Mouse (Mus musculus) bone marrow, adult 2 months (tissue): ENCODE data around the gene Pik3r2. TPM values are rescaled to one million over a fixed set of nuclear protein-coding genes. Genes with fewer than 3 reads are reported as not detected.

Experiments used
- H3K27ac ChIP-seq: fragments of 200-500 bp; 2 replicates; pipeline ENCODE4 v1.5.1; 2012; ENCODE audit warnings: low read depth, mild to moderate bottlenecking, control low read depth, inconsistent platforms, low read length; ENCODE audit not compliant: control insufficient read depth, poor library complexity, insufficient read depth
- H3K4me1 ChIP-seq: fragments of 200-500 bp; 2 replicates; pipeline ENCODE4 v1.6.1; 2011; ENCODE audit warnings: low read length; ENCODE audit not compliant: control insufficient read depth, insufficient read depth
- H3K4me3 ChIP-seq: fragments of 200-500 bp; replicated peaks from 2 replicates; pipeline ENCODE3; 2011; ENCODE audit warnings: mild to moderate bottlenecking, low read depth, low read length, control low read depth; ENCODE audit not compliant: control insufficient read depth
- CTCF ChIP-seq: fragments of 200-500 bp; IDR thresholded peaks from 2 replicates; pipeline ENCODE4 v1.5.1; 2011; ENCODE audit warnings: low read length, control low read depth; ENCODE audit not compliant: control insufficient read depth, insufficient read depth
- POLR2A ChIP-seq: fragments of 200-500 bp; IDR thresholded peaks from 2 replicates; pipeline ENCODE4 v1.6.1; 2011; ENCODE audit warnings: low read depth, mild to moderate bottlenecking, control low read depth, low read length, borderline replicate concordance; ENCODE audit not compliant: control insufficient read depth
- WGBS: fragments of 180-500 bp; shearing (Covaris S2); methylation state at CpG from one replicate; pipeline ENCODE4 v1.1.7; 2018; 5-methylcytosine and 5-hydroxymethylcytosine counted together
- polyA plus RNA-seq: library from polyadenylated mRNA; stranded (reverse); fragments of >200 nt; gene quantifications from 2 replicates; pipeline ENCODE4 v1.2.4, GENCODE M21; 2011; ENCODE audit warnings: low replicate concordance; ENCODE audit not compliant: missing spikeins, insufficient read depth, insufficient read length

Gene Pik3r2
- polyA plus RNA-seq, 1 experiment = 19.5 TPM

DNA sequence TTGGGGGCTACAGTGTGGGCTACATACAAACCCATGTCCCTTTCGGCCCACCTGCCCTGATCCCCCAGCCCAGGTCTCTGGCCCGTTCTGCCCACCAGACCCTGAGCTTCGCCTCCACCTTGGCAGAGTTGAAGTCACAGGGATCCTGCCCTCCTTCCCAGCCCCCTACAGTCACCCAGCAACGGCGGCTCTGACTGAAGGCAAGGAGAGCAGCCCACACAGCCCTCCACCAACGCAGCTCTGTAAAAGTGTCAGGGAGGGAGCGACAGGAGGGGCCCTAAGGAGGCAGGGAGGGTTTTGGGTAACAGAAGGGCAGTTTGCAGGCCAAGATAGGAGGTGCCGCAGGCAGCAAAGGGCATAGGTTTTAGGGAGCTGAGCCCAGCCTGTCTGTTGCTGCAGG, 14.3 kb upstream of the Pik3r2 start:
- WGBS = 26% methylated on average over 8 of the region's 8 CpGs
- TF ChIP-seq CTCF (no peak), POLR2A (no peak)
- peak overlapping the region; percentile 82 for H3K4me3 ChIP-seq
- peaks cover 7% of the 10 kb centered on the region for H3K4me1 ChIP-seq
- peak overlapping the region; percentile 78 for H3K27ac ChIP-seq

DNA sequence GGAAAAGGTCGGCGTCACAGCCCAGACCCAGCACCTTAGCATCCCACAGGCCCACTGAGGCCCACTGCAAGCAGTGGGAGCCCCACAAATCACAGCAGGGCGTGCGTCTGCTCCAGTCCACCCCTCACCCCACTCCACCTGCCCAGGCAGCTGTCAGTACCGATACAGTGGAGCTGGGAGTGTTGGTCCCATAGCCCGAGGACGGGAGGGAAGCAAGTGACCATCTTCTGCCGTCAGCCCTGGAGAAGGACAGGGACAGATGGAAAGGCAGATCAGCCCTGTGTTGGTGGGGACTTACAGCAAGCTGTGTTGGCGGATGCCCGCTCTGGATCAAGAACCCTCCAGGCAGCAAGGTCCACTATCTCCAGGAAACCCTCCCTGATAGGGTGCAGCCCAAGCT, 12.5 kb upstream of the Pik3r2 start:
- H3K4me1 ChIP-seq = peaks cover 7% of the 10 kb centered on the region
- H3K4me3 ChIP-seq = no peak overlapping the region
- TF ChIP-seq POLR2A = peak; percentile 12; the same call in 1 of the 2 replicates
- no peak for TF ChIP-seq CTCF
- no peak overlapping the region for H3K27ac ChIP-seq
- 90% methylated on average over 10 of the region's 10 CpGs for WGBS

DNA sequence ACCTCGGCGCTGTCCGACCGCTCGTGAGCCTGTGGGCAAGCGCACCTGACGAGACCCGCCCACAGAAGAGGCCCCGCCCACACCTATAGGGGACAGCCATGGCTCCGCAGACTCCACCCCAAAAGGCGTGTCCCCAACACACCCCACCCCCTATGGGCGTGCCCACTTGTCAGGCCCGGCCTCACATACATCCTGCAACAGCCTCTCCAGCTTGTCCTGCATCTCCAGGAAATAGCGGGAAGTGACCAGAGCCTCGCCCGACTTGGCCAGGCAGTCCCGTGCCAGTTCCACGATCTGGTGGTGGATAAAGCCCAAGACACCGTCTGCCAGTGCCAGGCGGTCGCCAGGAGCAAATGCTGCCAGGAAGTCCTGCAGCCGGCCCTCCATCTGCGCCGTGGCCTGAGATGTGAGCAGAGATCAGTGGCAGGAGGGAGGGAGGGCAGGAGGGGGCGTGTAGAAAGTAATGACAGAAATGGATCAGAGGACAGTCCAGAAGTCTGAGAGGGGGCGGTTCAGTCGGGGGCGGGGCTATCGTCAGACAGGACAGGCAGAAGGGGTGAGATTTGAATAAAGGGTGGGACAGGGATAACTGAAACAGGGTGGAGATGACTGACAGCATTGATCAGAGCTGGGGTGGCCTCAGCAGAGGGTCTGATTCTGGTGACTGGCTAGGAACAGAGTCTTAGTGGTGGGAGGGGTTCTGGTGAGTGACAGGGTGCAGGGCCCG, 11.6 kb upstream of the Pik3r2 start:
- Histone ChIP-seq H3K27ac (no peak overlapping the region), H3K4me3 (no peak overlapping the region), H3K4me1 (peaks cover 5% of the 10 kb centered on the region)
- 86% methylated on average over 30 of the region's 30 CpGs for WGBS
- TF ChIP-seq POLR2A = no peak
- TF ChIP-seq CTCF = no peak

DNA sequence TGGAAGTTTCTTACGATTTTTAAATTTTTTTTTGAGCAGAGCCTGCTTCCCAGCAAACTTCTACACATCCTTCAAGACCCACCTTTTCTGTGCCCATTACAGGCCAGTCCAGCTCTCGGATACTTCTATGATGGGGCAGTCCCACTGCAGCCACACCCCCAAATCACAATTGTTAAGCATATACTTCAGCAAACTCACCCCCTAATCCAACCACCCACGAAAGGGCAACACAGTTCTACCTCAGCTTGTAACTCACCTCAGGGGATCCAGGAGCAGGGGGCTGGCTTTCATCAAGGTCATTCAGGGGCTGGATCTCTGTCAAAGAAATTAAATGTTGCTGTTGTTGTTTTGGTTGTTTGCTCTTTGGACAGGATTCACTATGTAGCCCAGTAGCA, 10.5 kb upstream of the Pik3r2 start:
- Histone ChIP-seq H3K4me3 (no peak overlapping the region), H3K27ac (no peak overlapping the region), H3K4me1 (no peaks in the 10 kb centered on the region; the same call in 1 of the 2 replicates)
- WGBS = 82% methylated on average over 3 of the region's 3 CpGs
- no peak for TF ChIP-seq CTCF
- TF ChIP-seq POLR2A = no peak

DNA sequence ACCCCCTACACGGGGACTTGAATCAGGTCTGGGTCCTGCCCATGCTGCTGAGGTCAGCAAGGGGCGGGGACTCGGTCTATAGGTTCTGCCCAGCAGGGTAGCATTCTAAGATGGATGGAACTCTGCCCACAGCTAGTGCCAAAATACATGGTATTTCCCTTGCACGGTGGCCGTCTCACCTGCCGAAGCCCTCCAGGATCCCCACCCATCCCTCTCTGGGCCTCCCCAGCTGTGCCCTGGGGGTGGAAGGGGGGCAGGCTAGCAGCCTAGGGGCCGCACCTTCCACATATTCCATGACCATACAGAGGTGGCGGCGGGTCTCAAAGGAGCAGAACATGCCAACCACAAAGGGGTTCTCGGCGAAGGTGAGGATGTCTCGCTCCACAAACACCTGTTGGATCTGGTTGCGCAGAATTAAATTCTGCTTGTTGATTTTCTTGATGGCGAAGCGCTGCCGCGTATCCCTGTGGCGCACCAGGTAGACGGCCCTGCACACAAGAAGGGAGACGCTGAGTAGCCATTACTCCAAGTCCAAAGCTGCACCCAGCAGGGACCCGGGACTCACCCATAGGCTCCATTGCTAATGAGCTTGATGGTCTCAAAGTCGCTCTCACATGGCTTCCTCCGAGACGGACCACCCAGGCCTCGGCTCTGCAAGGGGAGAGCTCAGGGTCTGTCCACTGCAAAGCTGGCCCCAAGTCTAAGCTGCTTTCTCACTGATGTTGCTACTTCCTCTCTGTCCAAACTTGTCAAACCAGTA, 10.0 kb upstream of the Pik3r2 start:
- 93% methylated on average over 25 of the region's 25 CpGs for WGBS
- TF ChIP-seq CTCF = no peak
- no peak for TF ChIP-seq POLR2A
- no peak overlapping the region for H3K27ac ChIP-seq
- no peaks in the 10 kb centered on the region; the same call in 1 of the 2 replicates for H3K4me1 ChIP-seq
- H3K4me3 ChIP-seq = no peak overlapping the region

DNA sequence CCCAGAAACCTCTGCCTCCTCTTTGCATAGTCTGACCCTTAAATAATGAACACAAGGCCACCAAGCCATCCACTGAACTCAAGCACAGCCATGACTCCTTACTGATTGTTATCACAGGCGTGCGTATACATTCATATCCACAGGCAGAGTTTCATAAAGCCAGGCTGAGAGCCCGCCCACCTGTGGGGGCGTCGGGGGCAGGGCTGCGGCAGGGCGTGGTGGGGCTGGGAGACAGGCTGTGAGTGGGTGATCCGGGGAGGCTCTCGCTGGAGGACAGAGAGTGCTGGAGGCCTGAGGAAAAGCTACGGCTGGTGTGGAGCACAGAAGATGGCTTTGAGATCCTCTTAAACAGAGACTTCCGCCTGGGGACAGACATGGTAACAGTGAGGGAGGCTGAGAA, 3.6 kb upstream of the Pik3r2 start:
- no peak overlapping the region for H3K4me3 ChIP-seq
- 82% methylated on average over 11 of the region's 11 CpGs for WGBS
- no peaks in the 10 kb centered on the region; the same call in 1 of the 2 replicates for H3K4me1 ChIP-seq
- no peak overlapping the region for H3K27ac ChIP-seq
- TF ChIP-seq CTCF (no peak), POLR2A (peak; percentile 6; the same call in 1 of the 2 replicates)

DNA sequence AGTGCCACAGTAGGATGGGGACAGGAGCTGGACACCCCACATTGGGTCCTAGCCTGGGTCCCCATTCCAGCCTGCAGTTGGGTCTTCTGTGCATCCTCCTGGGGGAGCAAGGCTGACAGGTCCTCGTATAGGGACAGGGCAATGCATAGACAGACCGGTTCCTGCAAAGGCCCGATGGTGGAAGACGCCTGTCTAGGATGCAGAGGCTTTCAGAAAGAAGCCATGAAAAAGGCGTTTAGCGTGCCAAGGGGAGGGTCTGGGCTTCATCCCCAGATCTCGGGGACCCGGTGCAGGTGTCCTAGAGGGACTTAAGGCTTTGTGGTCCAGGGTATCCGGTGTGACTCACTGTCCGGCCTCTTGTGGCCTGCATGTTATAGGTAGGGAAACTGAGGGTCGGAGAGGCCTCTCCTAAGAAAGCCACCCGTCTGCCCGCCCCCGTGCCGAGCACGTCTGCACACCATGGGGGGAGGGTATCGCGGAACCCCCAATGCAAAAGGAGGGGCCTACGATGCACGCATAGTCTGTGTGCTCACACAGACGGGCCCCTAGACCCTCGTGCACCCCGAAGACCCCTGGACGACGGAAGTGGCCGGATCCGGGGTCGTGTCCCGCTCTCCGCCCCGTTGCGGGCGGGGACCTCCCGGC, 540 bp downstream of the Pik3r2 start:
- 3% methylated on average over 34 of the region's 34 CpGs for WGBS
- H3K4me1 ChIP-seq = peaks cover 3% of the 10 kb centered on the region; the same call in 1 of the 2 replicates
- peak overlapping the region; percentile 71 for H3K4me3 ChIP-seq
- TF ChIP-seq POLR2A = no peak
- TF ChIP-seq CTCF = no peak
- H3K27ac ChIP-seq = peak overlapping the region; percentile 71

GRCm38 (mm10) chr8:70775227-70775626, 1.3 kb downstream of the Pik3r2 start:
- no peak overlapping the region for H3K27ac ChIP-seq
- TF ChIP-seq CTCF = no peak
- no peak for TF ChIP-seq POLR2A
- peaks cover 3% of the 10 kb centered on the region; the same call in 1 of the 2 replicates for H3K4me1 ChIP-seq
- H3K4me3 ChIP-seq = no peak overlapping the region
- WGBS = 85% methylated on average over 5 of the region's 5 CpGs
